Mouse (Mus musculus) heart, embryonic 11.5 days (tissue): Measurements from ENCODE around the gene Slc9a3r1. TPM values are rescaled to one million over a fixed set of nuclear protein-coding genes. Genes with fewer than 3 reads are reported as not detected.
A peak's percentile ranks its signal among the peaks of the same experiment; 100 is the strongest.

Experiments
- ATAC-seq: fragments of 200-750 bp; cut with Nextera tagmentation; replicated peaks from 2 replicates; pipeline ENCODE4 v1.8.0; 2017; ENCODE audit warnings: moderate library complexity; ENCODE audit not compliant: insufficient number of reproducible peaks, low FRiP score, low TSS enrichment
- H3K27ac ChIP-seq: fragments of 300-500 bp; sonication (generic); 2 replicates; pipeline ENCODE4 v1.5.1; 2014; ENCODE audit warnings: mild to moderate bottlenecking, low read depth, low read length
- H3K27me3 ChIP-seq: fragments of 300-500 bp; sonication (generic); 2 replicates; pipeline ENCODE4 v1.6.1; 2014; ENCODE audit warnings: mild to moderate bottlenecking, low read length, mixed read lengths; ENCODE audit not compliant: control insufficient read depth, insufficient read depth
- H3K36me3 ChIP-seq: fragments of 300-500 bp; sonication (generic); 2 replicates; pipeline ENCODE4 v1.6.1; 2014; ENCODE audit warnings: mild to moderate bottlenecking, low read length, moderate library complexity, mixed read lengths; ENCODE audit not compliant: control insufficient read depth, insufficient read depth
- H3K4me1 ChIP-seq: fragments of 300-500 bp; sonication (generic); 2 replicates; pipeline ENCODE4 v1.6.1; 2014; ENCODE audit warnings: low read length; ENCODE audit not compliant: control insufficient read depth, insufficient read depth
- H3K4me2 ChIP-seq: fragments of 300-500 bp; sonication (generic); 2 replicates; pipeline ENCODE4 v1.6.1; 2014; ENCODE audit warnings: mild to moderate bottlenecking, moderate library complexity
- H3K4me3 ChIP-seq: fragments of 300-500 bp; sonication (generic); 2 replicates; pipeline ENCODE4 v1.5.1; 2014; ENCODE audit warnings: low read depth, low read length
- H3K9ac ChIP-seq: fragments of 300-500 bp; sonication (generic); 2 replicates; pipeline ENCODE4 v1.6.1; 2014; ENCODE audit warnings: mild to moderate bottlenecking, low read depth, low read length, moderate library complexity
- H3K9me3 ChIP-seq: fragments of 300-500 bp; sonication (generic); replicated peaks from 2 replicates; pipeline ENCODE4 v1.6.1; 2016; ENCODE audit warnings: low read length; ENCODE audit not compliant: control insufficient read depth
- WGBS: fragments of 180-500 bp; shearing (Covaris S2); extraction: QIAGEN DNeasy Blood & Tissue Kit; methylation state at CpG from one replicate; pipeline ENCODE4 v1.1.7; 2014; ENCODE audit not compliant: insufficient replicate concordance; 5-methylcytosine and 5-hydroxymethylcytosine counted together
- polyA plus RNA-seq: library from polyadenylated mRNA; unstranded; fragments of >200 nt; fragmentation: Nextera tagmentation; extraction: Ambion mirVana; gene quantifications from 2 replicates; pipeline ENCODE4 v1.2.1, GENCODE M21; 2014

The Slc9a3r1 gene
- polyA plus RNA-seq, 1 experiment from 2014 or later: 31.1 TPM

DNA sequence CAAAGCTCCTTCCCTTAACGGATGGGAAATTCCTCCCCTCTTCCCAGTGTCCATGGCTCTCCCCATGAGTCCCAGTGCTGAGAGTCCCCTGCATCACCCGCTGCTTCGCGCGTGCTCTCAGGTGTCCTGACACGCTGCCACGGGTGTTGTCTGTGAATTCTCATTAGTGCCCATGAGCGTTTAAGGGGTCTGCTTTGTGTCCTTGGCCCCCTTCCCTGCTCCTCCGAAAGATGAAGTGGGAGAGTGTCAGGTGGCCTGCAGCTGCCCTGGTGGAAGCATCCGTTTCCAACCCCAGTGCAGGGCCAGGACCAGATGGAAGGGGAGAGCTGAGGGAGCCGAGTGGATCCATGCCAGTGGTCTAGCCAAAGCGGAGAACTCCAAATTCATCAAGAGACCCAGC lies 45.0 kb downstream of the Slc9a3r1 start:
- Histone ChIP-seq H3K27ac (no peak overlapping the region), H3K4me2 (no peak overlapping the region), H3K9me3 (no peaks in the 10 kb centered on the region), H3K27me3 (peaks cover 6% of the 10 kb centered on the region), H3K4me1 (peaks cover 22% of the 10 kb centered on the region), H3K4me3 (no peak overlapping the region), H3K36me3 (no peaks in the 10 kb centered on the region), H3K9ac (no peak overlapping the region)
- 77% methylated on average over 12 of the region's 12 CpGs for WGBS
- no peak for ATAC-seq

DNA sequence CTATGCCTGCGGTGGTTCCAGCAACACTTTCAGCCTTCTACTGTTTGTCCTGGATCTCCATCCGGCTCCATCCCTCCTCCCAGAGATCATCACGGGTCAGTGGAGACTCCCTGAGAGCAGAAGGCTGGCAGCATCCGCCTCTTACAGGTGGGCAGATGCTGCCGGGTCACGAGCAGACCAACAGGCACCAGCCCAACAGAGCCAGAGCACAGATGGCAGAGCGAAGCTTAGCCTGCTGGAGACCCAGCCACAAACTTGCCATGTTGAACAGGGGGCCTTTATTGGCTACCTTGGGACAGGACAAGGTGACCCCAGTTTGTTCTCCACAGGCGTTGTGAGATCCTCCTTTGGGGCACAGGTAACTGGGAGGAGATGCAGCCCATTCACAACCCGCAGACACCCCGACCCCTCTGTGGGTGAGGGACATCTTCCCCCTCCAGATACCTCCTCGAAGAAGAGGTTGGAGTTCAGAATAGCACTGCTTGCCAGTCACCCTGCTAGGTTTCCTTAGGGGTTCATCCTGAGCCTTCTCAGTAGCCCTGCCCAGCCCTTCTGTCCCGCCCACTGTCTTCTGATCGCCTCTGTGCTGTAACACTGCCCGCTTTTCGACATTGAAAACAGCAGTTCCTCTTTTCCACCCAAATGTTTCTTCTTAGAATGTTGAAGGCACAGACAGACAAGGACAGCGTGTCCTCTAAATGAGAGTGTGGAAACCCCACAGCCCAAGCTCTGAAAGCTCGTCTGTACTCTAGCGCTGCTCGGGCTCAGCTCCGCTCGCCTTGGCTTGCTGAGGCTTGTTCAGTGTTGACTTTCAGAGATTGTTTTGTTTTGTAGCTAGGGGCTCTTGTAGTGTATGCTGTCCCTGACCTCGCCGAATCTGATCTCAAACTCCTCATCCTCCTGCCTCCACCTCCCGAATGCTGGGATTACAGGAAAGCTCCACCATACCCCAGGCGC lies 45.9 kb downstream of the Slc9a3r1 start:
- ATAC-seq: no peak
- H3K27me3 ChIP-seq: peaks cover 8% of the 10 kb centered on the region; the same call in 1 of the 2 replicates
- H3K4me1 ChIP-seq: peaks cover 22% of the 10 kb centered on the region
- H3K4me3 ChIP-seq: no peak overlapping the region
- 0 out of 2 replicates have a peak overlapping the region, but pooled peaks have one; percentile 22 for H3K9ac ChIP-seq
- no peaks in the 10 kb centered on the region for H3K9me3 ChIP-seq
- 76% methylated on average over 25 of the region's 25 CpGs for WGBS
- no peaks in the 10 kb centered on the region for H3K36me3 ChIP-seq
- no peak overlapping the region for H3K4me2 ChIP-seq
- no peak overlapping the region for H3K27ac ChIP-seq

DNA sequence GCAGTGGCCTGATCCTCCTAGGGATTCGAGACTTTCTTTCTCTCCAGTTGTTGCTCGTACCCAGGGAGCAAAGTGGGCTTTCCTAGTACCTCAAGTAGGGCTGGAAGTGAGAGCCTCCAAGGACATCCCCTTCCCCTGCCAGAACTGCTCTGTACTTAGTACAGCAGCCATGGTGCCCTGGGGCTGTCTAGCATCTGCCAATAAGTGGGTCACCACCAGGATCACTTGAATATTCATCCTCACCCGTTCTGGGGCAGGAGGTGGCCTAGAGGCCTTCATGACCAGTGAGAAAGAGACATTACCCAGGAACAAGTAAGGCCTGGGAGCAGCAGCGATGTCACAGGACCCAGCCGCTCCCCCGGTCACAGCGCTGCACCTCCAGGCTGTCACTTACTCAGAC lies 46.8 kb downstream of the Slc9a3r1 start:
- Histone ChIP-seq H3K36me3 (no peaks in the 10 kb centered on the region), H3K4me1 (peaks cover 23% of the 10 kb centered on the region), H3K9ac (0 out of 2 replicates have a peak overlapping the region, but pooled peaks have one; percentile 22), H3K27ac (no peak overlapping the region), H3K4me3 (no peak overlapping the region), H3K9me3 (no peaks in the 10 kb centered on the region), H3K27me3 (peaks cover 8% of the 10 kb centered on the region; the same call in 1 of the 2 replicates), H3K4me2 (no peak overlapping the region)
- WGBS: 76% methylated on average over 7 of the region's 7 CpGs
- ATAC-seq: no peak

DNA sequence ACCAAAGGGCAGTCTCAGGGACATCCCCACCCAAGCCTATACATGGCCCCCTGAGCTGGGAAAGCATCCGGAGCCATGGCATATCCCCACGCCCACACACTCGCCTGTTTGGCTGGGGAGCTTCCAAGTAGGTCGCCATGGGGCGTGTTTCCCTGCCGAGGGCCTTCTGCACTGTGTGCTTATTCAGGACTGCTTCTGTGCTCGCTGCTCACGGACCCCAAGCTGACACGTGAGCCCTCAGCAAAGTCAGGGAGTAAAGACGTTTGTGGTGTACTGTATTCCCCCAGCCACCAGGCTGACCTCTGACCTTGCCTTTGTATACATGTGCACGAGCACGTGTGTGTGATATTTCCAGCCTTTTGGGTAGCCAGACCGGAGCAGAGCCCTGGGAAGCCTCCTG lies 49.0 kb downstream of the Slc9a3r1 start:
- no peak overlapping the region for H3K4me2 ChIP-seq
- no peaks in the 10 kb centered on the region for H3K9me3 ChIP-seq
- no peak overlapping the region for H3K27ac ChIP-seq
- no peak overlapping the region for H3K4me3 ChIP-seq
- no peaks in the 10 kb centered on the region for H3K36me3 ChIP-seq
- 63% methylated on average over 13 of the region's 13 CpGs for WGBS
- no peak overlapping the region for H3K9ac ChIP-seq
- peaks cover 8% of the 10 kb centered on the region; the same call in 1 of the 2 replicates for H3K27me3 ChIP-seq
- peaks cover 29% of the 10 kb centered on the region for H3K4me1 ChIP-seq
- no peak for ATAC-seq

DNA sequence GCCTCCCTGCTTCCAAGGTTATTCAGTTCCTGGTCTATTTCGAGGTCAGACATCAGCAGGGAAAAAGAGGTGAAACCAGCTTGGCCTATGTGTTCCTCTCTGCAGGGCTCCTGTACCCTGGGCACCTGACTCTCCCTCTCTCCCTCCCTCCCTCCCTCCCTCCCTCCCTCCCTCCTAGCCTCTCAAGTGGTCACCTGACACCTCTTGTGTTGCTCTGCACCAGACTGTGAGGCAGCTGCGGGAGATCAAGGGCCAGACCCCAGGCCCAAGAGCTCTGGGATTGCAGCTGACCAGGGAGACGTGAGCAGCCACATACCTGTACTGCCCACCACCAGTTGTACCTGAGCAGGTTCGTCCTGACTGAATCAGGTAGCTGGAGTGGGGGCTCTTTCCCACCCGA lies 52.0 kb downstream of the Slc9a3r1 start:
- Histone ChIP-seq H3K9me3 (no peaks in the 10 kb centered on the region), H3K4me3 (no peak overlapping the region), H3K27ac (peak overlapping the region; percentile 64), H3K4me2 (no peak overlapping the region), H3K36me3 (no peaks in the 10 kb centered on the region), H3K27me3 (0 out of 2 replicates have a peak, but pooled peaks cover 2% of the 10 kb centered on the region), H3K4me1 (peaks cover 49% of the 10 kb centered on the region), H3K9ac (no peak overlapping the region)
- 34% methylated on average over 5 of the region's 5 CpGs for WGBS
- no peak; the same call in 1 of the 2 replicates for ATAC-seq

DNA sequence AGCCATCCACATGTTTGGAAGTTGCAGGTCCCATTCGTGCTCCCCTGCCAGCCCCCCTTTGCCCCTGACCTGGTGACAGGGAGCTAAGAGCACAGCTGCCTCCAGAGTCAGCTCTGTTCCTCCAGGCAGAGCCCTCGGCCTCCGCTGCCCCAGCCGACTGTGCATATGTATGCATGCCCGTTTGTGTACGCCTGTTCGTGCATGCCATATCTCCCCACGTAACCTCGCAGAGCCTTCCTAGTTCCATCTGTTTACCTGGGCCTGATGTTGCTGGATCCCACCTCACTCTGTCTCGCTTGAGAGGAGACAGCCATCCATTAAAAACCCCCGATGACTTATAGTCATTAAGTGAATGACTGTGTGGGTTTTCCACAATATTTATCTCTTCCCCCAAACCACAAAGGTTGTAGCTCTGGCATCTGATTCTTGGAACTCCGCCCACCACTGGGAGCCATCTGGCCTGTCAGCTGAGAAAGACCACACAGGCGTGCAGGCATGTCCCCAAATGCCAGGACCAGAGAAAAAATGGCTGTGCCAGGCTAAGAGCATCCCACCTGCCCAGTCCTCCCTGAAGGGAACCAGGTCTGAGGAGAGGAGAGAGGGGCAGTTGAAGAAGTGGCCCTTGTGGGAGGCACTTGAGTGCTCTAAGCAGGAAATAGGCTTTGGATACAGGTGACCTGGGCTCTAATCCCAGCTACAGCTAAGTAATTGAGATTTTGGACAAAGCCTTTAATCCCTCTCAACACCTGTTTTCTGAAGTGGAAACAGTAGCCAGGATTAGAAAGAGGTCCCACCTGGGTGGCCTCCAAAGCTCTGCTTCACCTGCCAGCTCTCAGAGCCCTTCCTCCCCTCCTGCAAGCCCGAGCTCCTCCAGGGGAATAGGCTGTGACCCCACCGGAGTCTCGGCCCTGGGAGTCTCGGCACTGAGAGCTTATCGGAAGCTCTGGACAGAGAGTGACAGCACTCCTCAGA lies 54.6 kb downstream of the Slc9a3r1 start:
- WGBS: 53% methylated on average over 18 of the region's 18 CpGs
- Histone ChIP-seq H3K4me3 (no peak overlapping the region), H3K27ac (no peak overlapping the region), H3K36me3 (no peaks in the 10 kb centered on the region), H3K4me2 (no peak overlapping the region), H3K27me3 (0 out of 2 replicates have a peak, but pooled peaks cover 2% of the 10 kb centered on the region), H3K9ac (no peak overlapping the region), H3K4me1 (peaks cover 52% of the 10 kb centered on the region), H3K9me3 (no peaks in the 10 kb centered on the region)
- no peak for ATAC-seq

DNA sequence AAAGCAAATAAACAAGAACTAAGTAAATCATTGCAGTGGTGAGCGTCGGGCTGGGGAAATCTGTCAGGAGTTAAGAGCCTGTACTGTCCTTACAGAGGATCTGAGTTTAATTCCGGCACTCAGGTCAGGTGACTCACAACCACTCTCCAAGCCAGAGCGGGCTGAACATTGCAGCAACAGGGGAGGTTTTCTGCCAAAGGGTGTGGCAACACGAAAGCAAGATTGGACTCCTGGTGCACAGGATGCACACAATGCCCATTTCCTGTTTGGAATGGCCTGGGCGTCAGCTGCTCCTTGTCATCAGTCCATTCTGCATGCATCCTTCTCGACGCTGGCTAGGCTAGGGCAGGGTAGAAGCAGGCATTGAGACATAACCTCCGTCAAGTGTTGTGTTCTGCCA lies 56.1 kb downstream of the Slc9a3r1 start:
- Histone ChIP-seq H3K4me1 (peaks cover 68% of the 10 kb centered on the region), H3K36me3 (no peaks in the 10 kb centered on the region), H3K4me3 (no peak overlapping the region), H3K27me3 (no peaks in the 10 kb centered on the region), H3K27ac (no peak overlapping the region), H3K9me3 (no peaks in the 10 kb centered on the region), H3K4me2 (no peak overlapping the region), H3K9ac (no peak overlapping the region)
- WGBS: 39% methylated on average over 9 of the region's 9 CpGs
- no peak for ATAC-seq

DNA sequence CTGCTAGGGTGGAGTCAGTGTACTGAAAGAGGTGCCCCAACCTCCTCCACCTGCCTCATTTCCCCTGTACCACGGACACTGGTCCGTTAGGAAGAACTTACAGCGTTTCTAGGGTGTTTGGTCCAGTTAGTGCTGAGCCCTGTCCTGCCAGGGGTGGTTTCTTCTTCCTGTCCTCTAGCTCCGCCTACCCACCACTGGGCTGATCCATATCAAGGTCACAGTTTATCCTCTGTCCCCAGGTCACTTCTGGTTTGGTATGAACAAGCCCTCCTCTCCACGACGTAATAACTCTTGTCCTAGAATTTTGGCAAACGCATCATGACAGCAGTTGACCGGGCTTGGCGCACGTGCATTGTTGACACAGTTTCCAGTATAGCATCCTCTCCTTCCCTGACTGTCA lies 56.5 kb downstream of the Slc9a3r1 start:
- H3K4me2 ChIP-seq: no peak overlapping the region
- no peaks in the 10 kb centered on the region for H3K27me3 ChIP-seq
- H3K9ac ChIP-seq: no peak overlapping the region
- H3K36me3 ChIP-seq: no peaks in the 10 kb centered on the region
- H3K4me3 ChIP-seq: no peak overlapping the region
- ATAC-seq: no peak
- peaks cover 72% of the 10 kb centered on the region for H3K4me1 ChIP-seq
- WGBS: 80% methylated on average over 10 of the region's 10 CpGs
- H3K9me3 ChIP-seq: no peaks in the 10 kb centered on the region
- H3K27ac ChIP-seq: no peak overlapping the region
